Mouse (Mus musculus): ENCODE data around the gene Gm21964. TPM values are rescaled to one million over a fixed set of nuclear protein-coding genes. Genes with fewer than 3 reads are reported as not detected.

Gene Gm21964
- polyA plus RNA-seq, 2 experiments = not detected

- WGBS = 72% methylated on average over 6 of the region's 6 CpGs
Observed at GRCm38 (mm10) chr8:110152951-110153350, 51.9 kb downstream of the Gm21964 start.

More at GRCm38 (mm10) chr8:110152951-110153350, 51.9 kb downstream of the Gm21964 start:
- H3K9me3 ChIP-seq (ENCODE audit: control insufficient read depth, low read length) = no peaks in the 10 kb centered on the region
- H3K27ac ChIP-seq (replicated peaks; ENCODE audit: low read depth, low read length) = no peak overlapping the region
- H3K27me3 ChIP-seq (ENCODE audit: control insufficient read depth, insufficient read depth, low read length) = no peaks in the 10 kb centered on the region
- H3K4me1 ChIP-seq (ENCODE audit: control insufficient read depth, insufficient read depth, low read length) = no peaks in the 10 kb centered on the region
- H3K4me2 ChIP-seq (replicated peaks; ENCODE audit: low read depth, low read length, severe bottlenecking) = no peak overlapping the region
- no peak overlapping the region for H3K4me3 ChIP-seq (replicated peaks; ENCODE audit: low read length)
- no peaks in the 10 kb centered on the region for H3K36me3 ChIP-seq (ENCODE audit: control insufficient read depth, insufficient read depth, low read length)
- no peak for DNase-seq (ENCODE audit: low spot score)
- no peak for ATAC-seq (ENCODE audit: low FRiP score, low read depth)
- TF ChIP-seq POLR2A (IDR thresholded peaks at IDR 0.05; ENCODE audit: borderline replicate concordance, extremely low read depth, insufficient read depth, insufficient read length) = no peak
- H3K9ac ChIP-seq (ENCODE audit: low read depth, low read length, severe bottlenecking) = no peak overlapping the region

Other genes starting within 250 kb of the Gm21964 start
- gene Phlpp2, start 232.7 kb upstream of the Gm21964 start, polyA plus RNA-seq (2012; rRNA removed) = 12.0 and 13.8 TPM in 2 replicates
- 3.3 and 4.1 TPM in 2 replicates for gene Phlpp2, start 232.7 kb upstream of the Gm21964 start, polyA plus RNA-seq (2014; fragmentation: Nextera tagmentation; extraction: Ambion mirVana)
- 0.49 and 1.2 TPM in 2 replicates for gene Marveld3, start 139.0 kb upstream of the Gm21964 start, polyA plus RNA-seq (2012; rRNA removed)
- 2.4 and 3.1 TPM in 2 replicates for gene Marveld3, start 139.0 kb upstream of the Gm21964 start, polyA plus RNA-seq (2014; fragmentation: Nextera tagmentation; extraction: Ambion mirVana)
- 0.09 and 0.14 TPM in 2 replicates for gene Tat, start 110.8 kb upstream of the Gm21964 start, polyA plus RNA-seq (2012; rRNA removed)
- not detected in 2 replicates for gene Tat, start 110.8 kb upstream of the Gm21964 start, polyA plus RNA-seq (2014; fragmentation: Nextera tagmentation; extraction: Ambion mirVana)
- gene Chst4, start 61.5 kb upstream of the Gm21964 start, polyA plus RNA-seq (2012; rRNA removed) = 0.06 TPM in 1 of 2 replicates, not detected in the other
- not detected in 2 replicates for gene Chst4, start 61.5 kb upstream of the Gm21964 start, polyA plus RNA-seq (2014; fragmentation: Nextera tagmentation; extraction: Ambion mirVana)
- gene Zfp612, start 21.5 kb upstream of the Gm21964 start, polyA plus RNA-seq (2012; rRNA removed) = 7.5 and 7.8 TPM in 2 replicates
- 8.5 and 8.8 TPM in 2 replicates for gene Zfp612, start 21.5 kb upstream of the Gm21964 start, polyA plus RNA-seq (2014; fragmentation: Nextera tagmentation; extraction: Ambion mirVana)
- not detected in 2 replicates for gene Gm17720, start 1.5 kb downstream of the Gm21964 start, polyA plus RNA-seq (2012; rRNA removed)
- gene Gm17720, start 1.5 kb downstream of the Gm21964 start, polyA plus RNA-seq (2014; fragmentation: Nextera tagmentation; extraction: Ambion mirVana) = not detected in 2 replicates
- 1.3 and 2.2 TPM in 2 replicates for gene Calb2, start 67.0 kb downstream of the Gm21964 start, polyA plus RNA-seq (2012; rRNA removed)
- gene Calb2, start 67.0 kb downstream of the Gm21964 start, polyA plus RNA-seq (2014; fragmentation: Nextera tagmentation; extraction: Ambion mirVana) = 4.5 and 5.1 TPM in 2 replicates
- gene Cmtr2, start 114.5 kb downstream of the Gm21964 start, polyA plus RNA-seq (2012; rRNA removed) = 6.8 and 7.2 TPM in 2 replicates
- 8.1 and 8.6 TPM in 2 replicates for gene Cmtr2, start 114.5 kb downstream of the Gm21964 start, polyA plus RNA-seq (2014; fragmentation: Nextera tagmentation; extraction: Ambion mirVana)
- 0.01 and 0.03 TPM in 2 replicates for gene Hydin, start 165.8 kb downstream of the Gm21964 start, polyA plus RNA-seq (2012; rRNA removed)
- 0.07 TPM in 1 of 2 replicates, not detected in the other for gene Hydin, start 165.8 kb downstream of the Gm21964 start, polyA plus RNA-seq (2014; fragmentation: Nextera tagmentation; extraction: Ambion mirVana)